Mouse (Mus musculus): ENCODE data around the gene Nxt2. TPM values are rescaled to one million over a fixed set of nuclear protein-coding genes. Genes with fewer than 3 reads are reported as not detected.

Nxt2 gene
- polyA plus RNA-seq (2014; fragmentation: Nextera tagmentation; extraction: Ambion mirVana) = 15.5 and 18.6 TPM in 2 replicates

DNA sequence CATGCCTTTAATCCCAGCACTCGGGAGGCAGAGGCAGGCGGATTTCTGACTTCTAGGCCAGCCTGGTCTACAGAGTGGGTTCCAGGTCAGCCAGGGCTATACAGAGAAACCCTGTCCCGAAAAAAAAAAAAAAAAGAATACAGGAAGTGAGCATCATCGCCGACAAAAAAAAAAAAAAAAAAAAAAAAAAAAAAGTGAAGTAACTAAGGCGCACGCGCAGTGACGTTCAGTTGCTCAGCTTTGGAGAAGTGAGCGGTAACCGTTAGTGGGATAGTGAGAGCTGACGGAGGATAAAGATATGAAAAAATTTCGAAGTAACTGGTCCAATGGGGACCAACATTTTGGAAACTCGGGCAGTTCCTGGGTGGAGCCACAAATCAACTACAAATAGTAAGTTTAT lies at the start of gene Nxt2:
Nxt2 (plus strand) TSS at position 229 of the 400 bp plus-strand sequence.
- 0 out of 2 replicates have a peak within 1 kb of the TSS, but pooled peaks have one; percentile 89 for H3K27ac ChIP-seq (replicated peaks; ENCODE audit: low read depth, low read length)
- 88% methylated on average over 14 of the region's 14 CpGs for WGBS

DNA sequence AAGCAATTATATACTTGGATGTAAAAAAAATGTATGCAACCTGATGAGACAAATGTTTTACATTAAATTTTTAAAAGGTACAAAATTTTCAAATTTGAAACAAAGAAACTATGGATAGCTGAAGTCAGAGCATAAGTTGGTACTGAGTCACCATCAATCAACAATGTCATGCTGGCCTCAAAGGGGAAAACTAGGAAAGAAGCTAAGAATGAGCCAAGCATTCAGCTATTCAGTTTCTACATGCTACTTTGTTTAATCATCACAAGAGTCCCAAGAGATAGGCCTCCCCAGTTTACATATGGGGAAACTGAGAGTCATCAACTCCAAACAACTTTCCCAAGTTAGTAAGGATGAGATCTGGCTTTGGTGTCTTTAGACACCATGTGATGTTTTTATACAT lies 49.6 kb upstream of the Nxt2 start:
- DNase-seq (ENCODE audit: low spot score) (no peak), ATAC-seq (ENCODE audit: low read depth) (no peak)
- H3K27ac ChIP-seq (replicated peaks; ENCODE audit: low read depth, low read length) = no peak overlapping the region
- no peak overlapping the region for H3K4me2 ChIP-seq (ENCODE audit: low read depth, low read length)
- no peak overlapping the region for H3K4me3 ChIP-seq (ENCODE audit: low read depth, low read length)
- no peaks in the 10 kb centered on the region for H3K36me3 ChIP-seq (ENCODE audit: control insufficient read depth, insufficient read depth, low read length)
- H3K9me3 ChIP-seq (ENCODE audit: control insufficient read depth, low read length) = no peaks in the 10 kb centered on the region
- no peaks in the 10 kb centered on the region; the same call in 1 of the 2 replicates for H3K27me3 ChIP-seq (replicated peaks; ENCODE audit: control insufficient read depth, insufficient read depth, low read length)
- H3K9ac ChIP-seq (ENCODE audit: low read depth, low read length) = no peak overlapping the region
- H3K4me1 ChIP-seq (ENCODE audit: control insufficient read depth, insufficient read depth, low read length) = no peaks in the 10 kb centered on the region

More for the DNA sequence above, at the start of gene Nxt2:
- ATAC-seq (ENCODE audit: low read depth) (no peak), DNase-seq (ENCODE audit: low spot score) (no peak)
- peak within 1 kb of the TSS; percentile 48 for H3K4me2 ChIP-seq (ENCODE audit: low read depth, low read length)
- H3K4me3 ChIP-seq (ENCODE audit: low read depth, low read length) = peak within 1 kb of the TSS; percentile 53
- H3K36me3 ChIP-seq (ENCODE audit: control insufficient read depth, insufficient read depth, low read length) = no peaks in the 10 kb centered on the region
- no peaks in the 10 kb centered on the region for H3K9me3 ChIP-seq (ENCODE audit: control insufficient read depth, low read length)
- H3K27me3 ChIP-seq (replicated peaks; ENCODE audit: control insufficient read depth, insufficient read depth, low read length) = no peaks in the 10 kb centered on the region
- H3K4me1 ChIP-seq (ENCODE audit: control insufficient read depth, insufficient read depth, low read length) = no peaks in the 10 kb centered on the region
- H3K9ac ChIP-seq (ENCODE audit: low read depth, low read length) = no peak within 1 kb of the TSS

DNA sequence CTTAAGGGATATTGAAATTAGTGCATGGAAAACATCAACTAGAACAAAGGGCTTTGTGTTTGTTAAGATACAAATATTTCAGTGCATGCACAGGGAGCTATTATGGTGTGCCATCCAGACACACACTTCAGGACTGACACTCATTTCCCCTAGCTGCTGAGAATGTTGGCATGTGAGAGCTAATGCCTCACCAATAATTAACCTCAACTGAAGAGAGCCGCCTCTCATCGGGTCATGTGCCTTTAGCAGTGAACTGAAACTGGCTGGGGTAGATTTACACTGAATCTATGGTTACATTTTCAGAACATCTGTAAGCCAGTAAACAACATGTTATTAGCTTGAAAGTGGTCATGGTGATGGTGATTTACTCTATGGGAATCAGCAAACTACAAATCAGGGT lies 44.5 kb upstream of the Nxt2 start:
- H3K4me1 ChIP-seq (ENCODE audit: control insufficient read depth, insufficient read depth, low read length) = no peaks in the 10 kb centered on the region
- no peaks in the 10 kb centered on the region for H3K36me3 ChIP-seq (ENCODE audit: control insufficient read depth, insufficient read depth, low read length)
- no peak overlapping the region for H3K9ac ChIP-seq (ENCODE audit: low read depth, low read length)
- no peaks in the 10 kb centered on the region for H3K9me3 ChIP-seq (ENCODE audit: control insufficient read depth, low read length)
- DNase-seq (ENCODE audit: low spot score) = no peak
- WGBS = 68% methylated on average over 2 of the region's 2 CpGs
- H3K27me3 ChIP-seq (replicated peaks; ENCODE audit: control insufficient read depth, insufficient read depth, low read length) = peaks cover 11% of the 10 kb centered on the region; the same call in 1 of the 2 replicates
- ATAC-seq (ENCODE audit: low read depth) = no peak
- no peak overlapping the region for H3K4me3 ChIP-seq (ENCODE audit: low read depth, low read length)
- no peak overlapping the region for H3K4me2 ChIP-seq (ENCODE audit: low read depth, low read length)
- H3K27ac ChIP-seq (replicated peaks; ENCODE audit: low read depth, low read length) = no peak overlapping the region

DNA sequence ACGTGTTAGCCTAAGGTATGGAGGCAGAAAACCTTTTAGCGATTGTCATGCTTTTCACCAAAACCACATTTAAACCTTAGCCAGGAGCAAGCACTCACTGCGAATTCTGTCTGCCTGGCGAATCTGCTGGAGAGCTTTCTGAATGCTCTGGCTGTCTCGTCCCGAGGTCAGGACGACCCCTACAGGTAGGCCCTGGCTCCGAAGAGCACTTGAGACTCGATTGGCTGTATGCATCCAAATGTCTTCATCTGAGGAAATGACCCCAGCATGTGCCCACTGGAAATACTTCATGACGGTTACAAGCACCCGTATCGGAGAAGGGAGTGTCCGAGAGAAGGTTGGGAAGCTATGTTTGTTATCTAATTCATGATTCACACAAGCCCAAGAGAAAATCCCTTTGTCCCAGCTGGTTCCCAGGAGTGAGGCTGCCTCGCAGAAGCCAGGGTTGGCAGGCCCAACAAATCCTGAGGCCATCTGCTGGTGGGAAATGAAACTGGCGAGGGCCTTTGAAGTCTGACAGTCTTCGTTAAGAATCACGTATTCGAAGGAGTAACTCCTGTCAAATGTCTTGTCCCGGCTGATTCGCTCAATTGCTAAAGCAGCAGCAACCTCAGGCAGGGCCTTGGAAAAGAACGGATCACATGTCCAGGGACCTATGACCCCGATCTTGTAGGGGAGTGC lies 37.4 kb upstream of the Nxt2 start:
- peak overlapping the region; percentile 29; the same call in 1 of the 2 replicates for H3K4me2 ChIP-seq (ENCODE audit: low read depth, low read length)
- DNase-seq (ENCODE audit: low spot score) = peak; percentile 59

DNA sequence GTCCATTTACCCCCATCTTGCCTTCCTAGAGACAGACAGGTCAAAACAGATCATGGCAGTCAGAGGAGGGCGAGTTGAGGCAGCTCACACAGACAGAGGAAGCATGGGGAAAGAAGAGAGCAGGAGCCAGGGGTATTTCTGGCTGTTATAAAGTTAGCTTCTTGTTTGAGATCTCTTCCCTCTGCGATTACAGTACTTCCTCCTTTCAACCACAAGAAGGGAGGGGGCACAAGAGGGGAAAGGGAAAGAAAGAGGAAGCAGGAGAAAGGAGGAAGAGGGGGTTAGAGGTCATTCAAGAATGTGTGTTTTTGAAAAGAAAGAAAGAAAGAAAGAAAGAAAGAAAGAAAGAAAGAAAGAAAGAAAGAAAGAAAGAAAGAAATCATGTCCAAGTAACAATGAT lies 36.2 kb upstream of the Nxt2 start:
- H3K4me3 ChIP-seq (ENCODE audit: low read depth, low read length) = no peak overlapping the region
- H3K4me1 ChIP-seq (ENCODE audit: control insufficient read depth, insufficient read depth, low read length) = no peaks in the 10 kb centered on the region
- no peaks in the 10 kb centered on the region for H3K36me3 ChIP-seq (ENCODE audit: control insufficient read depth, insufficient read depth, low read length)
- peaks cover 11% of the 10 kb centered on the region for H3K27me3 ChIP-seq (replicated peaks; ENCODE audit: control insufficient read depth, insufficient read depth, low read length)
- no peak for DNase-seq (ENCODE audit: low spot score)
- no peak for ATAC-seq (ENCODE audit: low read depth)
- 65% methylated on average over 2 of the region's 2 CpGs for WGBS
- H3K9me3 ChIP-seq (ENCODE audit: control insufficient read depth, low read length) = no peaks in the 10 kb centered on the region
- no peak overlapping the region for H3K4me2 ChIP-seq (ENCODE audit: low read depth, low read length)
- no peak overlapping the region for H3K9ac ChIP-seq (ENCODE audit: low read depth, low read length)
- no peak overlapping the region for H3K27ac ChIP-seq (replicated peaks; ENCODE audit: low read depth, low read length)

More for the DNA sequence above, 37.4 kb upstream of the Nxt2 start:
- Histone ChIP-seq H3K9me3 (ENCODE audit: control insufficient read depth, low read length) (no peaks in the 10 kb centered on the region), H3K4me3 (ENCODE audit: low read depth, low read length) (no peak overlapping the region), H3K27me3 (replicated peaks; ENCODE audit: control insufficient read depth, insufficient read depth, low read length) (peaks cover 11% of the 10 kb centered on the region; the same call in 1 of the 2 replicates), H3K4me1 (ENCODE audit: control insufficient read depth, insufficient read depth, low read length) (no peaks in the 10 kb centered on the region), H3K27ac (replicated peaks; ENCODE audit: low read depth, low read length) (no peak overlapping the region), H3K9ac (ENCODE audit: low read depth, low read length) (no peak overlapping the region), H3K36me3 (ENCODE audit: control insufficient read depth, insufficient read depth, low read length) (no peaks in the 10 kb centered on the region)
- peak; percentile 57; the same call in 1 of the 2 replicates for ATAC-seq (ENCODE audit: low read depth)
- 33% methylated on average over 22 of the region's 22 CpGs for WGBS

DNA sequence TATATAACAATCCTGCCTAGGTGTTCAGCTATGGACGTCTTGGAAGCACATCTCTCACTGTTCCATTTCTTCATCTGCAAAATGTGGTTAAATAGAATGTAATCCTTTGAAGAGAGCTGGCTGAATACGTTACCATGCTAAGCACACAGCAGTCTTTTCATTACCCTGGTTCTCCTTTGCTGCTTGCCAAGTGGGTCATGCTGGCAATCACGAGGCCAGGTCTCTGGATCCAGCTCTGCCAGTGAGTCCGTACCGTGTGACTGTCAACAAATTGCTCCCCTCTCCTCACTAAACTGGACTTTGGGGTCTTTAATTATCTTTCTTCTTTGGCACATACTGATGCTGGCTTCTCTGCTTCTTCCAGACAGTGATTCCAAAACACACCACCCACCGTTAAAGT lies 32.1 kb upstream of the Nxt2 start:
- no peak overlapping the region for H3K4me2 ChIP-seq (ENCODE audit: low read depth, low read length)
- no peaks in the 10 kb centered on the region for H3K9me3 ChIP-seq (ENCODE audit: control insufficient read depth, low read length)
- H3K27ac ChIP-seq (replicated peaks; ENCODE audit: low read depth, low read length) = no peak overlapping the region
- 63% methylated on average over 6 of the region's 6 CpGs for WGBS
- no peak for ATAC-seq (ENCODE audit: low read depth)
- no peaks in the 10 kb centered on the region for H3K36me3 ChIP-seq (ENCODE audit: control insufficient read depth, insufficient read depth, low read length)
- H3K9ac ChIP-seq (ENCODE audit: low read depth, low read length) = no peak overlapping the region
- no peaks in the 10 kb centered on the region for H3K4me1 ChIP-seq (ENCODE audit: control insufficient read depth, insufficient read depth, low read length)
- H3K27me3 ChIP-seq (replicated peaks; ENCODE audit: control insufficient read depth, insufficient read depth, low read length) = peaks cover 10% of the 10 kb centered on the region
- DNase-seq (ENCODE audit: low spot score) = no peak
- H3K4me3 ChIP-seq (ENCODE audit: low read depth, low read length) = no peak overlapping the region

DNA sequence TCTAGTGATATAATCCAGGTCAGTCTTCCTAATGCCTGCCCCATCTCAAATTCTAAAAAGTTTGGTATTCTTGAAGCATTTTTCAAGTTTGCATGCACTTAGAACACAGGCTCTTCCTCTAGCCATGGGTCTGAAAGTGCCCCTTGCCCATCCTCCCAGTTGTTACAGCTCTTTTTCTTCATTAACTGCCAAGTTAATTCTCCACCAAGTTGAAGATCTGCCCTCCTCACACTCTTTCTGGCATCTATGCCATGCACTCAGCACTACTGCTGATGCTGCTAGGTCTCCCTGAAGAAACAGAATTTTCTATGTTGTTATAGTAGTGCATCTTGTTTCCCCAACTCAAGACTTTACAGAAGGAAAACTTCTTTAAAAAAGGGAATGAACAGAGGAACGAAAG lies 31.0 kb upstream of the Nxt2 start:
- peaks cover 10% of the 10 kb centered on the region for H3K27me3 ChIP-seq (replicated peaks; ENCODE audit: control insufficient read depth, insufficient read depth, low read length)
- H3K4me3 ChIP-seq (ENCODE audit: low read depth, low read length) = no peak overlapping the region
- H3K4me2 ChIP-seq (ENCODE audit: low read depth, low read length) = no peak overlapping the region
- H3K27ac ChIP-seq (replicated peaks; ENCODE audit: low read depth, low read length) = no peak overlapping the region
- WGBS = 88% methylated on average over 1 of the region's 1 CpGs
- DNase-seq (ENCODE audit: low spot score) = no peak
- H3K9me3 ChIP-seq (ENCODE audit: control insufficient read depth, low read length) = no peaks in the 10 kb centered on the region
- no peak overlapping the region for H3K9ac ChIP-seq (ENCODE audit: low read depth, low read length)
- no peaks in the 10 kb centered on the region for H3K4me1 ChIP-seq (ENCODE audit: control insufficient read depth, insufficient read depth, low read length)
- H3K36me3 ChIP-seq (ENCODE audit: control insufficient read depth, insufficient read depth, low read length) = no peaks in the 10 kb centered on the region
- no peak for ATAC-seq (ENCODE audit: low read depth)

- no peaks in the 10 kb centered on the region for H3K9me3 ChIP-seq (ENCODE audit: control insufficient read depth, low read length)
These were observed 29.7 kb upstream of the Nxt2 start, which contains the start of gene Gucy2f for GRCm38 (mm10) chrX:142196831-142197230. Gucy2f (minus strand) TSS chrX:142196931.

DNA sequence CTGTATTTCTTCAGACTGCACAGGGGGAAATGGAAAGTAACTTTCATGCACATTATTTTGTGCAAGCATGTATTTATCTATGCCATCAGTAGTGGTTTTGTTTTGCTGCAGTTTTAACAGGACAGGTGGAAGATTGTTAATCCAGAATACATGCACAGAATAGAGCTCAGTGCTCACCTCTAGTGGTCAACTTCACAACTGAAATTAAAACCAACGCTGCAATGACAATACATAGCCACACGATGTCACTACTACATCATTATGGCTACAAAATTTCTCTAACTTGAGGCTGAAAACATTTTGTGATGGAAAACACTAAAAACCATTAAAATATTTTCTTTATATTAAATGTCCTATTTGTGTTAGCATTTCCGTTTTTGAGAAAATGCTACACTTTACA lies 26.3 kb upstream of the Nxt2 start:
- ATAC-seq (ENCODE audit: low read depth) (no peak), DNase-seq (ENCODE audit: low spot score) (peak; percentile 26)
- Histone ChIP-seq H3K9ac (ENCODE audit: low read depth, low read length) (no peak overlapping the region), H3K4me2 (ENCODE audit: low read depth, low read length) (no peak overlapping the region), H3K36me3 (ENCODE audit: control insufficient read depth, insufficient read depth, low read length) (no peaks in the 10 kb centered on the region), H3K27me3 (replicated peaks; ENCODE audit: control insufficient read depth, insufficient read depth, low read length) (peaks cover 5% of the 10 kb centered on the region), H3K4me1 (ENCODE audit: control insufficient read depth, insufficient read depth, low read length) (no peaks in the 10 kb centered on the region), H3K4me3 (ENCODE audit: low read depth, low read length) (no peak overlapping the region), H3K9me3 (ENCODE audit: control insufficient read depth, low read length) (no peaks in the 10 kb centered on the region), H3K27ac (replicated peaks; ENCODE audit: low read depth, low read length) (no peak overlapping the region)
- 17% methylated on average over 3 of the region's 3 CpGs for WGBS

More at GRCm38 (mm10) chrX:142196831-142197230, 29.7 kb upstream of the Nxt2 start, which contains the start of gene Gucy2f:
- Histone ChIP-seq H3K4me1 (ENCODE audit: control insufficient read depth, insufficient read depth, low read length) (no peaks in the 10 kb centered on the region), H3K36me3 (ENCODE audit: control insufficient read depth, insufficient read depth, low read length) (no peaks in the 10 kb centered on the region), H3K4me2 (ENCODE audit: low read depth, low read length) (no peak within 1 kb of the TSS), H3K27ac (replicated peaks; ENCODE audit: low read depth, low read length) (no peak within 1 kb of the TSS), H3K9ac (ENCODE audit: low read depth, low read length) (no peak within 1 kb of the TSS), H3K27me3 (replicated peaks; ENCODE audit: control insufficient read depth, insufficient read depth, low read length) (peaks cover 5% of the 10 kb centered on the region), H3K4me3 (ENCODE audit: low read depth, low read length) (no peak within 1 kb of the TSS)
- WGBS = 35% methylated on average over 5 of the region's 5 CpGs
- ATAC-seq (ENCODE audit: low read depth) = no peak
- DNase-seq (ENCODE audit: low spot score) = no peak

All from embryonic facial prominence, embryonic 14.5 days (tissue).